Mouse (Mus musculus) testis, adult 2 months (tissue): Measurements from ENCODE around the gene Tnf.

Source experiments
- CTCF ChIP-seq: fragments of 200-500 bp; IDR thresholded peaks from 2 replicates; pipeline ENCODE4 v1.5.1; 2012; ENCODE audit warnings: low read depth, mild to moderate bottlenecking, inconsistent platforms, low read length, moderate library complexity; ENCODE audit not compliant: control insufficient read depth, insufficient read depth, insufficient replicate concordance
- POLR2A ChIP-seq: fragments of 200-500 bp; IDR thresholded peaks from 2 replicates; pipeline ENCODE4 v1.6.1; 2012; ENCODE audit warnings: low read depth, mild to moderate bottlenecking, inconsistent platforms, low read length, moderate library complexity; ENCODE audit not compliant: control insufficient read depth

DNA sequence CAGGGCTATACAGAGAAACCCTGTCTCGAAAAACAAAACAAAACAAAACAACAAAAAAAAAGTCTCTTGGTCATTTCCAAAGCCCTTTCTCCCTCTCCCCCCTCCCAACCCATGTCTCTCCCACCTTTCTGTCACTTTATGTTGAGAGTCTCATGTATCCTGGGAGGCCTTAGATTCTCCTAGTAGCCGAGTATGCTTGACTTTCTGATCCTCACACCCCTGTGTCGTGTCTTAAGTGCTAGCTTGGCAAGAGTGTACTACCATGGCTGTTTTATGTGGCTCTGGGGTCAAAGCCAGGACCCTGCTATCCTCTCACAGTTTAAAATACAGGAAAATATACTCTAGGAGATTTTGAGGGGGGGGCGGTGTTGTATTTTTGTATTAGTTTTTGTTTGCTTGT, 14.5 kb downstream of the Tnf start:
- TF ChIP-seq CTCF (no peak), POLR2A (no peak)
